Mouse (Mus musculus) hindbrain, embryonic 11.5 days (tissue): ENCODE measurements at regions not wholly inside any gene's neighbourhood (a gene's known extent, or its start where the extent isn't known, plus 50 kb on each side); places are given as distances from the start of the nearest gene placed in this dataset.

Experiments
- ATAC-seq: fragments of 200-750 bp; cut with Nextera tagmentation; 2 replicates; pipeline ENCODE4 v1.8.0; 2017; ENCODE audit warnings: mild to moderate bottlenecking, moderate TSS enrichment, moderate library complexity; ENCODE audit not compliant: low FRiP score
- DNase-seq: peaks from one replicate; pipeline ENCODE4 v3.0.0-alpha.2; 2015; ENCODE audit warnings: low spot score
- H3K27ac ChIP-seq: fragments of 300-500 bp; sonication (generic); 2 replicates; pipeline ENCODE4 v1.5.1; 2014; ENCODE audit warnings: mild to moderate bottlenecking, low read depth, low read length
- H3K27me3 ChIP-seq: fragments of 300-500 bp; sonication (generic); 2 replicates; pipeline ENCODE4 v1.6.1; 2014; ENCODE audit warnings: mild to moderate bottlenecking, low read length, moderate library complexity, mixed read lengths; ENCODE audit not compliant: control insufficient read depth, insufficient read depth
- H3K36me3 ChIP-seq: fragments of 300-500 bp; sonication (generic); 2 replicates; pipeline ENCODE4 v1.6.1; 2014; ENCODE audit warnings: mild to moderate bottlenecking, low read length, moderate library complexity, mixed read lengths; ENCODE audit not compliant: control insufficient read depth, insufficient read depth
- H3K4me1 ChIP-seq: fragments of 300-500 bp; sonication (generic); replicated peaks from 2 replicates; pipeline ENCODE4 v1.6.1; 2014; ENCODE audit warnings: low read length, mixed read lengths; ENCODE audit not compliant: control insufficient read depth, insufficient read depth
- H3K4me2 ChIP-seq: fragments of 300-500 bp; sonication (generic); replicated peaks from 2 replicates; pipeline ENCODE4 v1.6.1; 2014; ENCODE audit warnings: mild to moderate bottlenecking, low read depth, low read length
- H3K4me3 ChIP-seq: fragments of 300-500 bp; sonication (generic); 2 replicates; pipeline ENCODE4 v1.5.1; 2014; ENCODE audit warnings: low read depth, low read length
- H3K9ac ChIP-seq: fragments of 300-500 bp; sonication (generic); 2 replicates; pipeline ENCODE4 v1.6.1; 2014; ENCODE audit warnings: low read depth, low read length
- H3K9me3 ChIP-seq: fragments of 300-500 bp; sonication (generic); 2 replicates; pipeline ENCODE4 v1.6.1; 2016; ENCODE audit warnings: low read length; ENCODE audit not compliant: control insufficient read depth
- WGBS: fragments of 180-500 bp; shearing (Covaris S2); extraction: QIAGEN DNeasy Blood & Tissue Kit; methylation state at CpG from one replicate; pipeline ENCODE4 v1.1.7; 2014; 5-methylcytosine and 5-hydroxymethylcytosine counted together

DNA sequence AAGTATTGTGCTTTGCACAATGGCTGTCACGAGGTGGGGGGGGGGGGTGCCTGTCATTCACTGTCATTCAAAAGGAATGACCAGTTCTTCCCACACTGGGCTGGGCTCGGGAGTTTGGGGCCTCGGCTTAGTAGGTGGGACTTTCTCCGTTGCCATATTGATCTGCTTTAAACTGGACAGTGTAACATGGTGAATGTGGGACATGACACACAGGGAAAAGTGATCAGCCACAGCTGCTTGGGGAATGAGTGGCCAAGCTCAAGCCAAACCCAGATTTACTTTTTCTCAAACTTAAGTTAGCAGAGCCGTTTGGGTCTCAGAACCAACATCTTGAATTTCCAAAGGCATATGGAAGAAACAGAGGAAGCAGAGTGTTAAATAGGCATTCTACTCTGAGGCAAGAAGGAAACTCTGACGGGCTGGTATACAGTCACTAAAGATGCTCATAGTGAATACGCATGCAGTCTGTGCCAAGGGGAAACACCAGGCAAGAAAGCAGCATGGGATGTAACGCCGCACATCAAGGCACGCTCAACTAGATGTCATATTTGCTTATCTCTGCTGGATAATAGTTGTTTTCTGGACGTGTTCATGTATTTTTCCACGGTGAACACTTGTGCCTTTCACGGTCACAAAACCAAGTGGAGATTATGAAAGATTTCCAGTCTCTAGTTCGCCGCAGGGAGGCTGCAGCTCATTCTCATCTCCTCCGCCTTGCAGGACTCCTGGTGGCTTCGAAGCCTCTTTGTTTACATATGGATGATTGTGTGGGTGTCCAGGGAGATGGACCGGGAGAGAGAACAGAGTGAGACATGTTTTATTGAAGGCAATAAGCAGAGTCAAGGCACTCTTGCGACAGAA, 72.3 kb upstream of the 1700024P04Rik start:
- Histone ChIP-seq H3K4me2 (no peak overlapping the region), H3K27me3 (no peaks in the 10 kb centered on the region), H3K4me3 (no peak overlapping the region), H3K9me3 (no peaks in the 10 kb centered on the region), H3K9ac (no peak overlapping the region), H3K4me1 (no peaks in the 10 kb centered on the region; the same call in 1 of the 2 replicates), H3K36me3 (no peaks in the 10 kb centered on the region), H3K27ac (no peak overlapping the region)
- WGBS, result 71% methylated on average over 19 of the region's 19 CpGs
- DNase-seq (no peak), ATAC-seq (no peak)

DNA sequence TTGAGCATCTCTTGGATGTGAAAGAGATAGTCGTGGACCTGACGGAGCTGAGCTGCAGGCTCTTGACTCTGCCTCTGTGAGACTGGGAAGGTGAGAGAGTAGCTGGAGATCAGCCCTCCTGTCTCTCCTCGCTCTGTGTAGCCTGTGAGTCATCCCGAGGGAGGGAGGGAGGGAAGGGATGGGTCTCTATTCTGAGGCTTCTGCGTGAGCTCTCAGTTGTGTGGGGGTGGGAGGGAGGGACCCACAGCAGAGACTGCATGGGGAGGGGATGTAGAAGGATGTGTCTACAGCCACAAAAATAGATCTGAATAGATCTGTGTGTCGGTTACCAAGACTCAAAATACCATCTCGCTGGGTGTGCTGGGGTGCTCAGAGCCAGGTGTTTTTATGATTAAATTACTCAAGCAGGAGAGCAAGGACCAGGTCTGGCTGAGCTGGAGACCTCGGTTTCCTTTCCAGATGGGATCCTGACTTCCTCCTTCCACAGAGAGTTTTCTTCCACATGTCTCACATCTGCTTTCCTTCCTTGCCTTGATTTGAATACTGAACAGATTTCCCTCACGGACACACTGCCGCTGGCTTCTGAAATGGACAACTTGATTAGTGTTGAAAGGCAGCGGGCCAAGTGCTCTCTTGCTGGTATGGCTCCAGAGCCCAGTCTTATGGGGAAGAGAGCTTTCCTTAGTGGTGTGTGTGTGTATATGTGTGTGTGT, 71.4 kb upstream of the 1700024P04Rik start:
- Histone ChIP-seq H3K27ac (no peak overlapping the region), H3K9me3 (no peaks in the 10 kb centered on the region), H3K9ac (no peak overlapping the region), H3K36me3 (no peaks in the 10 kb centered on the region), H3K4me3 (no peak overlapping the region), H3K4me1 (no peaks in the 10 kb centered on the region; the same call in 1 of the 2 replicates), H3K4me2 (no peak overlapping the region), H3K27me3 (no peaks in the 10 kb centered on the region)
- DNase-seq, result peak; percentile 13
- WGBS, result 59% methylated on average over 11 of the region's 11 CpGs
- no peak for ATAC-seq

DNA sequence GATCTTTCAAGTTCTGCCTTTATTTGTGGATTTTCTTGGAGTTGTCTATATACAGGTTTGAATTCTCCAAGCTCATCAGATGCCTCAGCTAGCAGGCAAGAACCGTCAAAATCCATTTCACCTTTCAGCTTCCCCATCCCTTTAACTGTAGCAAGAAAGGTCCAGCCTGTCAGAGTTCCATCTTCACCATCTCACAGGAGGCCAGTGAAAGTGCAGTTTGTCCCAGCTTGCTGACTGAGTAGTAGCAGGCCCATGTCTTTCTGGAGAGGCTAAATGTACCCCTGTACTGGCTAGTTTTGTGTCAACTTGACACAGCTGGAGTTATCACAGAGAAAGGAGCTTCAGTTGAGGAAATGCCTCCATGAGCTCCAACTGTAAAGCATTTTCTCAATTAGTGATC, 67.7 kb upstream of the 1700024P04Rik start:
- Histone ChIP-seq H3K9ac (no peak overlapping the region), H3K4me1 (no peaks in the 10 kb centered on the region; the same call in 1 of the 2 replicates), H3K27me3 (no peaks in the 10 kb centered on the region), H3K9me3 (no peaks in the 10 kb centered on the region), H3K36me3 (no peaks in the 10 kb centered on the region), H3K4me2 (no peak overlapping the region), H3K27ac (no peak overlapping the region), H3K4me3 (no peak overlapping the region)
- ATAC-seq, result no peak
- WGBS, result 84% methylated on average over 1 of the region's 1 CpGs
- no peak for DNase-seq

DNA sequence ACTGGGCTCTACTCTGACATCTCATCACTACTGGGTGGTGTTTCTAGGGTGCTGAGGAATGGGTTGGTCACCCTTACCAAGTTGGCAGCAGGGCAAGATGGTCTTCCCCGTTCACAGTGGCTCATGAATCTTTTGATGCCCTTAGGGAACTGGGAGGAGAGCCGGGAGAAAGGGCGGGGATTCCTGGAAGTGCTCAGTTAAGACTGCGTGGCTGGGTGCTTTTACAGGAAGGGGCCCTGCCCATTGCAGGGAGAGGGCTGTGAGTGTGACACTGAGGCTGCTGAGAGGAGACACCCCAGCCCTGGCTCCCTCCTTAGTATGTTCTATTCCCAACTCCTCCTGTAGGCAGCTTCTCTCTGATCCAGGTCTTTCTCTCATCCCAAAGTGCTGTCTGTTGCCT, 65.3 kb upstream of the 1700024P04Rik start:
- Histone ChIP-seq H3K4me2 (no peak overlapping the region), H3K27ac (no peak overlapping the region), H3K4me1 (no peaks in the 10 kb centered on the region), H3K27me3 (no peaks in the 10 kb centered on the region), H3K9me3 (no peaks in the 10 kb centered on the region), H3K36me3 (no peaks in the 10 kb centered on the region), H3K9ac (no peak overlapping the region), H3K4me3 (no peak overlapping the region)
- no peak for DNase-seq
- 65% methylated on average over 4 of the region's 4 CpGs for WGBS
- ATAC-seq, result no peak

DNA sequence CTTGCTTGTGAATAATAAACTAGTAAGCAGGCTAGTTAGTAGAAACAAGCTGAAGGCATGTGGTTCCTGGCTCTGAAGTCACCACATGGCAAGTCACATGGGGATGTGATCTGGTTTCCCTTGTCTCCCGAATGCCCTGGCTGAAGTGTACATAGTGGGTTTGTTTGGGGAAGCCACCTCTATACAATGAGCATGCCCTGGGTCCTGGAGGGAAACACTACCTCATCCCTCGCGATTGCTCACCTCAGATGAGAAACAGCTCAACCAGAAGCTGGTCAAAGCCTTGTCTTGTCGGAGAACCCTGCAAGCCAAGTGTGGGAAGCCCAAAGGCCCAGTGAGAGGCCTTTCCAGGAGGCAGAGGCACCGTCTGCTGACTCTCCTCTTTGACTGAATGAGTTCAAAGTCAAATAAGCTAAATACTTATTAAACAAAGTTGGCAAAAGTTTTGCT, 64.3 kb upstream of the 1700024P04Rik start:
- Histone ChIP-seq H3K4me2 (no peak overlapping the region), H3K4me1 (no peaks in the 10 kb centered on the region), H3K27me3 (no peaks in the 10 kb centered on the region), H3K4me3 (no peak overlapping the region), H3K9ac (no peak overlapping the region), H3K36me3 (no peaks in the 10 kb centered on the region), H3K27ac (no peak overlapping the region), H3K9me3 (no peaks in the 10 kb centered on the region)
- WGBS, result 81% methylated on average over 5 of the region's 5 CpGs
- DNase-seq (no peak), ATAC-seq (no peak)

DNA sequence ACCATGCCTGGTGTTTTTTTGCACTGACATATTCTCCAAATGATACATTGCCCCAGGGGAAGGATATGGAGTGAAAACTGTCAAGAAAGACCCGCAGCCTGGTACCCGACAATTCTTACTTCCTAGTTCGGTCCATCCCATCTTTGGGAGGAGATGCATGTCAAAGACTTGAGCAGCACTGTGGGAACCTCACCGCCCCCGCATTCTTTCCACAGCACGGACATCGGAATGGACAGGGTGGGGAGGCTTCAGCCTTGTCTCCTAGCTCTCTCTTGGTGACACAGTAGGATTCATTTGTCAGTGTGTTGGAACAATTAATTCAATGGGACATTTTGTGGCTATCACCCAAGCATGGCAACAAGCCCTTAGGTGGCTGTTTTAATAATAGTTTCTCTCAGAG, 62.9 kb upstream of the 1700024P04Rik start:
- Histone ChIP-seq H3K27me3 (no peaks in the 10 kb centered on the region), H3K4me1 (no peaks in the 10 kb centered on the region), H3K9me3 (no peaks in the 10 kb centered on the region), H3K36me3 (no peaks in the 10 kb centered on the region), H3K27ac (no peak overlapping the region), H3K4me2 (no peak overlapping the region), H3K4me3 (no peak overlapping the region), H3K9ac (no peak overlapping the region)
- 70% methylated on average over 7 of the region's 7 CpGs for WGBS
- no peak for DNase-seq
- no peak for ATAC-seq

DNA sequence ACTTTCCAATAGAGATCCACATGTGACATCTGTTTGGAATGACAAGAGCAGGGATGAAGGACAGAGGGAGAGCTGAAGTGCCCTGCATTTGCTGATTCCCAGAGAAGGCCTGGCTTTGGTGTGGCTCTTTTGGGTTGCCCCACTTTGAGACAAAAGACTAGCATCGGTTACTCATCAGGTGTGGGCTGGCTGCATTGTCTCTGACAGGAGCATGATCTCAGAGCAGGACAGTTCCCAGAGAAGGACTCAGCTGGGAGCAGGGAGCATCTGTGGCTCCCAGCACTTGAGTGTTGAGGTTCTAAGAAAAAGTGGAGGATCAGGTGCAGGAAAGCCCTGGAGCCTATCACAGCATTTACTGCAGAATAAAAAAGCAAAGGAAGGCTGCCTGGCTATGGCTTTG, 62.4 kb upstream of the 1700024P04Rik start:
- Histone ChIP-seq H3K27me3 (no peaks in the 10 kb centered on the region), H3K27ac (no peak overlapping the region), H3K9me3 (no peaks in the 10 kb centered on the region), H3K9ac (no peak overlapping the region), H3K4me3 (no peak overlapping the region), H3K4me2 (no peak overlapping the region), H3K4me1 (no peaks in the 10 kb centered on the region), H3K36me3 (no peaks in the 10 kb centered on the region)
- ATAC-seq (no peak), DNase-seq (no peak)
- WGBS, result 88% methylated on average over 1 of the region's 1 CpGs

DNA sequence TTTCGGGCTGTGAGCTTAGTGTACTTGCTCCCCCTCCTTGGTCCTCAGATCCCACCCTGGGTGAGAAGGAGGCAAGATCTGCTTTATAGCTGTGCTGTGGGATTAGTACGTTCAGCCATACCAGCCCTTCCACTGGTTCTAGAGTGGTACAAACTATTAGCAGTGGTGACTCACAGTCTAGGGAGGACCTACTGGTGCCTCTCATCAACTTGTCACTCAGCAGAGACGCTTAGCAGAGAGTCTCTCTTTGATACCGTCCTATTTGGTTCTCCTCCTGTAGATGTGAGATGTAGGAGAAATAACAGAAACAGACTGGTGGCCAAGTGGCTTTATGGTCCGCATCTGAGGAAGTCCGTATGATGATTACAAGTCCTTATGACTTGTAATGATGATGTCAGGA, 57.7 kb upstream of the 1700024P04Rik start:
- Histone ChIP-seq H3K9me3 (no peaks in the 10 kb centered on the region), H3K4me2 (no peak overlapping the region), H3K36me3 (no peaks in the 10 kb centered on the region), H3K9ac (no peak overlapping the region), H3K27me3 (no peaks in the 10 kb centered on the region), H3K4me3 (no peak overlapping the region), H3K27ac (no peak overlapping the region), H3K4me1 (no peaks in the 10 kb centered on the region)
- no peak for ATAC-seq
- DNase-seq, result no peak
- 93% methylated on average over 6 of the region's 6 CpGs for WGBS

DNA sequence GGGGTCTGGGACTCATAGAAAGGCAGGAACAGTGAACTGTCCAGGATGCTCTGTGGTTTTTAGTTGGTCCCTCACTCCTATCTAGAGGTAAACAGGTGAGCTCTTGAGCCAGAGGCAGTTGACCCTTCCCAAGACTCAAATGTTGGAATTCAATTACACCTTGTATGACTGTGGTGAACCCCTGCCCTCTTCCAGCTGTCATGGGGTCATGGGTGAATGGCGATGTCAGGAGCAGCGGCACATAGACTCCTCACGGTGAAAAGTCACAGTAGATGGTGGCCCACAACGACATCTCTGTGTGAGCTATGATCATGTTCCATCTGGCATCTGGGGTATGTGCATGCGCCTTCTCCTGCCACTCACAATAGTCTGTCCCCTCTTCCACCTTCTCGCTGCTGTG, 56.9 kb upstream of the 1700024P04Rik start:
- H3K9me3 ChIP-seq, result no peaks in the 10 kb centered on the region
- DNase-seq (no peak), ATAC-seq (no peak)
- H3K4me1 ChIP-seq, result no peaks in the 10 kb centered on the region
- H3K4me3 ChIP-seq, result no peak overlapping the region
- H3K27ac ChIP-seq, result no peak overlapping the region
- no peak overlapping the region for H3K4me2 ChIP-seq
- no peak overlapping the region for H3K9ac ChIP-seq
- no peaks in the 10 kb centered on the region for H3K27me3 ChIP-seq
- no peaks in the 10 kb centered on the region for H3K36me3 ChIP-seq
- WGBS, result 83% methylated on average over 6 of the region's 6 CpGs
